Mouse (Mus musculus): Measurements from ENCODE around the gene Srpx2. TPM values are rescaled to one million over a fixed set of nuclear protein-coding genes. Genes with fewer than 3 reads are reported as not detected.

Gene Srpx2
- polyA plus RNA-seq (2017; shearing (Covaris generic)), result 0.12 TPM

GRCm38 (mm10) chrX:133908261-133908660, at the start of gene Srpx2:
TSS of gene Srpx2 (plus strand) at chrX:133908426.

GRCm38 (mm10) chrX:133898014-133898542, 10.1 kb upstream of the Srpx2 start, which contains the start of gene Tspan6:
TSS of gene Tspan6 (minus strand) at chrX:133898429.

GRCm38 (mm10) chrX:133981231-133982002, 73.2 kb downstream of the Srpx2 start, which contains the start of gene Sytl4:
TSS of gene Sytl4 (minus strand) at chrX:133981812.

Other genes starting within 250 kb of the Srpx2 start
- gene Pcdh19, start 219.4 kb upstream of the Srpx2 start, polyA plus RNA-seq (2017; shearing (Covaris generic)), result not detected
- not detected for gene Tnmd, start 57.4 kb upstream of the Srpx2 start, polyA plus RNA-seq (2017; shearing (Covaris generic))
- 1.9 TPM for gene Tspan6, start 10.0 kb upstream of the Srpx2 start, polyA plus RNA-seq (2017; shearing (Covaris generic))
- 0.11 TPM for gene Sytl4, start 73.4 kb downstream of the Srpx2 start, polyA plus RNA-seq (2017; shearing (Covaris generic))
- gene Cstf2, start 150.8 kb downstream of the Srpx2 start, polyA plus RNA-seq (2017; shearing (Covaris generic)), result 40.0 TPM